Mouse (Mus musculus) midbrain, postnatal 0 days (tissue): ENCODE results near the gene Cklf. TPM values are rescaled to one million over a fixed set of nuclear protein-coding genes. Genes with fewer than 3 reads are reported as not detected.
"Not testable (repeated sequence)": the region's sequence is repeated elsewhere in the genome, so short reads cannot be mapped to it uniquely, and the experiment has no call there.

ENCODE experiments used
- ATAC-seq: fragments of 200-750 bp; cut with Nextera tagmentation; 2 replicates; pipeline ENCODE4 v1.8.0; 2017; ENCODE audit warnings: moderate number of reproducible peaks, mild to moderate bottlenecking, moderate TSS enrichment, moderate library complexity; ENCODE audit not compliant: low FRiP score
- DNase-seq: peaks from one replicate; pipeline ENCODE4 v3.0.0-alpha.2; 2015; ENCODE audit warnings: low spot score
- H3K27ac ChIP-seq: fragments of 300-500 bp; sonication (generic); 2 replicates; pipeline ENCODE4 v1.5.1; 2014; ENCODE audit warnings: low read depth, mild to moderate bottlenecking, low read length, mixed read lengths
- H3K27me3 ChIP-seq: fragments of 300-500 bp; sonication (generic); 2 replicates; pipeline ENCODE4 v1.6.1; 2014; ENCODE audit warnings: low read length, control low read depth, mixed read lengths; ENCODE audit not compliant: insufficient read depth
- H3K36me3 ChIP-seq: fragments of 300-500 bp; sonication (generic); 2 replicates; pipeline ENCODE4 v1.6.1; 2014; ENCODE audit warnings: low read length, control low read depth, mixed read lengths; ENCODE audit not compliant: insufficient read depth
- H3K4me1 ChIP-seq: fragments of 300-500 bp; sonication (generic); 2 replicates; pipeline ENCODE4 v1.6.1; 2014; ENCODE audit warnings: mild to moderate bottlenecking, control low read depth, antibody characterized with exemption, low read length, mixed read lengths; ENCODE audit not compliant: insufficient read depth
- H3K4me2 ChIP-seq: fragments of 300-500 bp; sonication (generic); 2 replicates; pipeline ENCODE4 v1.6.1; 2014; ENCODE audit warnings: low read depth, mild to moderate bottlenecking, low read length, mixed read lengths; ENCODE audit not compliant: poor library complexity, severe bottlenecking
- H3K4me3 ChIP-seq: fragments of 300-500 bp; sonication (generic); 2 replicates; pipeline ENCODE4 v1.5.1; 2014; ENCODE audit warnings: low read depth, mild to moderate bottlenecking, low read length, moderate library complexity
- H3K9ac ChIP-seq: fragments of 300-500 bp; sonication (generic); replicated peaks from 2 replicates; pipeline ENCODE4 v1.6.1; 2014; ENCODE audit warnings: mild to moderate bottlenecking, low read length, moderate library complexity, mixed read lengths; ENCODE audit not compliant: poor library complexity, severe bottlenecking
- H3K9me3 ChIP-seq: fragments of 300-500 bp; sonication (generic); 2 replicates; pipeline ENCODE4 v1.6.1; 2016; ENCODE audit warnings: low read length, control low read depth
- CTCF ChIP-seq: IDR thresholded peaks from 2 replicates; pipeline ENCODE4 v1.5.1; 2016; ENCODE audit warnings: antibody characterized with exemption, mild to moderate bottlenecking
- WGBS: fragments of 180-500 bp; shearing (Covaris S2); extraction: QIAGEN DNeasy Blood & Tissue Kit; methylation state at CpG from one replicate; pipeline ENCODE4 v1.1.7; 2014; 5-methylcytosine and 5-hydroxymethylcytosine counted together
- polyA plus RNA-seq: library from polyadenylated mRNA; unstranded; fragments of >200 nt; fragmentation: Nextera tagmentation; extraction: Ambion mirVana; gene quantifications from 2 replicates; pipeline ENCODE4 v1.2.1, GENCODE M21; 2015
- total RNA-seq: library from RNA; depleted of rRNA; stranded (reverse); fragments of >200 nt; gene quantifications from 2 replicates; pipeline ENCODE4 v1.2.3, GENCODE M21; 2014

Gene Cklf
- total and polyA plus RNA-seq, 2 experiments from 2014 or later: 21.5 to 31.3 TPM

GRCm38 (mm10) chr8:104249442-104249996 is 1.1 kb upstream of the Cklf start:
- Histone ChIP-seq H3K27ac (no peak overlapping the region), H3K4me2 (no peak overlapping the region), H3K4me3 (no peak overlapping the region), H3K9me3 (no peaks in the 10 kb centered on the region), H3K36me3 (peaks cover 3% of the 10 kb centered on the region; the same call in 1 of the 2 replicates), H3K9ac (no peak overlapping the region), H3K4me1 (peaks cover 6% of the 10 kb centered on the region; the same call in 1 of the 2 replicates), H3K27me3 (no peaks in the 10 kb centered on the region)
- no peak for ATAC-seq
- DNase-seq: no peak
- no peak for TF ChIP-seq CTCF
- WGBS: 91% methylated on average over 7 of the region's 7 CpGs

GRCm38 (mm10) chr8:104251461-104251860 is 800 bp downstream of the Cklf start:
- TF ChIP-seq CTCF: no peak
- Histone ChIP-seq H3K4me3 (peak overlapping the region; percentile 70), H3K9ac (peak overlapping the region; percentile 50), H3K36me3 (no peaks in the 10 kb centered on the region), H3K4me2 (peak overlapping the region; percentile 86), H3K27me3 (no peaks in the 10 kb centered on the region), H3K4me1 (peaks cover 6% of the 10 kb centered on the region; the same call in 1 of the 2 replicates), H3K9me3 (no peaks in the 10 kb centered on the region), H3K27ac (no peak overlapping the region)
- ATAC-seq (no peak), DNase-seq (no peak)
- WGBS: 0% methylated on average over 7 of the region's 7 CpGs

GRCm38 (mm10) chr8:104253016-104253415 is 2.4 kb downstream of the Cklf start:
- Histone ChIP-seq H3K27me3 (no peaks in the 10 kb centered on the region), H3K9ac (no peak overlapping the region), H3K27ac (no peak overlapping the region), H3K4me2 (no peak overlapping the region), H3K9me3 (no peaks in the 10 kb centered on the region; the same call in 1 of the 2 replicates), H3K4me3 (no peak overlapping the region), H3K36me3 (peaks cover 1% of the 10 kb centered on the region; the same call in 1 of the 2 replicates), H3K4me1 (0 out of 2 replicates have a peak, but pooled peaks cover 6% of the 10 kb centered on the region)
- DNase-seq: no peak
- peak; percentile 43 for TF ChIP-seq CTCF
- 88% methylated on average over 3 of the region's 3 CpGs for WGBS
- no peak for ATAC-seq

- 89% methylated on average over 5 of the region's 5 CpGs for WGBS
- H3K9ac ChIP-seq, H3K4me2 ChIP-seq, H3K4me3 ChIP-seq, H3K4me1 ChIP-seq, H3K9me3 ChIP-seq, DNase-seq, H3K27ac ChIP-seq, H3K27me3 ChIP-seq, ATAC-seq: not testable (repeated sequence)
- peaks cover 18% of the 10 kb centered on the region for H3K36me3 ChIP-seq
Measured at GRCm38 (mm10) chr8:104261802-104262201, 11.1 kb downstream of the Cklf start.

DNA sequence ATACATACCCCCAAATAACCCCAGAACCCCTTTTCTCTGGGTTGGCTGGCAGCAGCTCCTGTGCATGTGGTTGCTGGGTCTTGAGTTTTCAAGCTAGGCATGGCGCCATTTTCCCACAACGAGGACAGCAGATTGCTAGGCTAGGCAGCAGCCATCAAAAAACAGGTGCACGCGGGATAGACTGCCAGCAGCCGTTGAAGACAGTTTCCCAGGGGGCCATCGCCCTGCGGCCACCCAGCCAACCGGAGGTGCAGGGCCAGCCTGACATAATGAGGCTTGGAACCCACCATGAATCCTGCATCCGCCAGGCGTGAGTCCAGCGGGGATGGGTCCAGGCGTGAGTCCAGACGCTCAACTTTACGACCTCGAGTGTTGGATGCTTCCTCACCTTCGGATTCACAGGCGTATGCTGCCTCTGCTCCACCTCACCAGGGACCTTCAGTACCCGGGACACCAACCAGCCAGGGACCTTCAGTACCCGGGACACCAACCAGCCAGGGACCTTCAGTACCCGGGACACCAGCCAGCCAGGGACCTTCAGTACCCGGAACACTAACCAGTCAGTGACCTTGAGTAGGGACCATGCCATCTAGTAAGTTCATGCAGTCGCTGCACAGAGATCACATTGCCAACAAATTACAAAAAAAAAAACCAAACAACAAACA is 13.7 kb downstream of the Cklf start:
- not testable (repeated sequence) for H3K27ac ChIP-seq, H3K9ac ChIP-seq, H3K4me2 ChIP-seq, H3K4me1 ChIP-seq, H3K4me3 ChIP-seq, H3K27me3 ChIP-seq, H3K36me3 ChIP-seq, H3K9me3 ChIP-seq, DNase-seq, ATAC-seq
- 98% methylated on average over 22 of the region's 22 CpGs for WGBS

DNA sequence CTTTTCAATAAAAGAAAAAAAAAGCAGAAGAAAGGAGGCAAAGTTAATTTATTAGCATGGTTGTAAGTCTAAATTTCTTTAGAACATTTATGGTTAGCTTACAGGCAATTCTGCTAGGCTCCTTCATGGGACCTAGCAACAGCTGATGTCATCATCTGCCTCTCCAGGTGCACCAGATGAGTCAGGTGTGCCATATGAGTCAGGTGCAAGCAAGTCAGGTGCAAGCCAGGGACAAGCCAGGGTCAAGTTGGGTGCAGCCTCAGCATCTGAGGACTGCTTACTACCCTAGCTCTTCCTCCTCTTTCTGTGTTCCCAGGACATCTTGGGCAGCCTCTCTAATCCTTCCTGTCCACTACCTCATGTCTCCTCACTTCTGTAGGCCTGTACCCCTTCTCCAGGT is 17.7 kb downstream of the Cklf start:
- Histone ChIP-seq H3K4me1 (no peaks in the 10 kb centered on the region), H3K9ac (no peak overlapping the region), H3K36me3 (peaks cover 6% of the 10 kb centered on the region; the same call in 1 of the 2 replicates), H3K27ac (no peak overlapping the region), H3K4me3 (no peak overlapping the region), H3K9me3 (no peaks in the 10 kb centered on the region), H3K27me3 (no peaks in the 10 kb centered on the region), H3K4me2 (no peak overlapping the region)
- ATAC-seq (no peak), DNase-seq (no peak)
- TF ChIP-seq CTCF: no peak
